Mouse (Mus musculus) gonadal fat pad, adult 2 months (tissue): Measurements from ENCODE around the gene Nhsl1. TPM values are rescaled to one million over a fixed set of nuclear protein-coding genes. Genes with fewer than 3 reads are reported as not detected.

ENCODE experiments used
- DNase-seq: peaks from one replicate; pipeline ENCODE4 v3.0.0-alpha.2; 2012; ENCODE audit warnings: low read depth
- polyA plus RNA-seq: library from polyadenylated mRNA; depleted of rRNA; stranded (reverse); fragments of >200 nt; gene quantifications from 2 replicates; pipeline ENCODE4 v1.2.3, GENCODE M21; 2012

Gene Nhsl1
- polyA plus RNA-seq, 1 experiment = 24.2 TPM

GRCm38 (mm10) chr10:18483658-18484057 lies 164.9 kb downstream of the Nhsl1 start:
- DNase-seq = no peak

DNA sequence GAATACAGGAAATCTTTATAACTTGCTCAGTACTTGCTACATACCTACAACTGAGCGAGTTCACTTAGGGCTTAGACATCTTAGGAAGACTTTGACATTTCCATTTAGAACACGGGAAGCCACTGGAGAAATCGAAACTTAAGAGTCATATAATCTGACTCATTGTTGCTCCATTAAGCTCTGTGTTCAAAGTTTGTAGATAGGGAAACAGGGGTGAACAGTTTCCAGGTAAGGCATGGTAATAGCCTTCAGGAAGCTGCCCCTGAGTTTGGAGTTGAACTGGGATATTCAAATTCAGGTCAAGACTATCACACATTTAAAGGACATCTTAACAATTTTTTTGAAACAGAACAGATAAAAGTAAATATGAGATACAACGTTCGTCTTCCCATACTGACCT lies 165.9 kb downstream of the Nhsl1 start:
- no peak for DNase-seq

GRCm38 (mm10) chr10:18488239-18488803 lies 169.5 kb downstream of the Nhsl1 start:
- no peak for DNase-seq

DNA sequence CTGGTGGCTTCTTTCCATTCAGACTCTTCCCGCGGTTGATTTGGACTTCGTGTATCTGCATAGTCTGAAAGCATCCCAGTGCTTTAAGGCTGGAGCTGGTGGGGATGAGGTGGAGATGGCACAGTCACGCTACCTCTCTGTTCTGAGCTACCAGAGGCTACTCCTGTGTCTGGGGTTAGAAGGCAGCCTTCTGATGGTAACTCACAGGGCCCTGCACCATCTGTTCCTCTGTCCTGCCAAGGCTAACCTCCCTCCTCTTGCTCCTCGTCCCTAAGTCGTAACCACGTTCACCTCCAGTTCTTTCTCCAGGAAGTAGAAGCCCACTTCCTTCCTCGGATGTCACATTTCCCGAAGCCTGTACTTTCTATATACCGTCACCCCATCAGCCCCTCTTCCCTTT lies 171.2 kb downstream of the Nhsl1 start:
- no peak for DNase-seq

DNA sequence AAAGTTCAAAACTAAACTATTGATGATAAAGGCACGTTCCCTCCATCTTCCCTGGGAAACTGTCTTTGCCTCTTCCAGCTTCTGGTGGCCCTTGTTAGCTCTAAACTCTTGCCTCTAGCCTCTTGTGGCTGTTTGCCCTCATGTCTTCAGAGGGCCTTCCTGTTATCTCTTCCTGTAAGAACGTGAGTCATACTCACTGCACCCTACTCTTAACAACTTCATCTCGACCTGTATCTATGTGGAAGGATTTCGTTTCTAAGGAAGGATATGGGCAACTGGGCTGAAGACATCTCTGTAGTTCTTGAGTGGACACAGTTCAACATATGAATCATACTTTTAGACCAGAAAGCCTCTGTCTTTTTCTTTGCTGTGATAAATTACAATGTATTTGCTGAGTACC lies 173.2 kb downstream of the Nhsl1 start:
- no peak for DNase-seq

- no peak for DNase-seq
Measured at GRCm38 (mm10) chr10:18493010-18493894, 174.5 kb downstream of the Nhsl1 start.

DNA sequence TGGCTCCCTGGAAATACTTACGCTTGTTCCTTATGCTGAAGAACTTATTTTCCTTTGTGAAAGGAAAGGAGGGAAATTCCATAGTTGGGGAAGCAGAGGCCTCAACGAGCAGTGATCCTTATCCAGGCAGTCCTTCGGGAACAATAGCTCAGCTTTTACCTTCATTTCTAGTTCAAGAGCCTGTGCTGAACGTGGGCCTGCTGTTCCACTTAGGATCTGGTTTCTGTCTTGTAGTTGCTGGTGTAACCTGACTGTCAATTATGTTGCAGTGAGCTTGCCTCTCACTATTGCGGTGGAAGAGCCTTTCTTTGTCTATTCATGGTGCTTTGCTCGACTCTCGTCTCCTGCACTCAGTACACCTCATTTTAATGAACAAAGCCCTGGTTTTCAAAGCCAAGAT lies 175.5 kb downstream of the Nhsl1 start:
- no peak for DNase-seq

GRCm38 (mm10) chr10:18497066-18497465 lies 178.3 kb downstream of the Nhsl1 start:
- no peak for DNase-seq

DNA sequence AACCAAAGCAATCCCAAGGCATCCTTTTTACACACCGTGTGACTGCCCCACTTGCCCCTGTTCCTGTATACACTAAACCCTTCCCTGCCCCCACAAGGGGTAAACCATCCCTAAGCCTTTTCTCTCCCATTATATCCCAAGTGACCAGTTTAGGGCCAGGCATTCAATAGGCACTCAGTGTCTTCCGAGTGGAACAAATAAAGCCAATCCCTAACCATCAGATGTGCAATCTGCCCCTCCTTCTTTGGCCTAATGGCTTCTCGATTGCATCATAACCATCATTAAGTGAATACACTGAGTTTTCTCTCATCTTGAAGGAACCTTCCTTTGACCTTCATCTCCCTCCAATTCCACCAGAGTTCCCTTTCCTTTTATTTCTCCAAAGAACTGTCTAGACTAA lies 183.2 kb downstream of the Nhsl1 start:
- no peak for DNase-seq

DNA sequence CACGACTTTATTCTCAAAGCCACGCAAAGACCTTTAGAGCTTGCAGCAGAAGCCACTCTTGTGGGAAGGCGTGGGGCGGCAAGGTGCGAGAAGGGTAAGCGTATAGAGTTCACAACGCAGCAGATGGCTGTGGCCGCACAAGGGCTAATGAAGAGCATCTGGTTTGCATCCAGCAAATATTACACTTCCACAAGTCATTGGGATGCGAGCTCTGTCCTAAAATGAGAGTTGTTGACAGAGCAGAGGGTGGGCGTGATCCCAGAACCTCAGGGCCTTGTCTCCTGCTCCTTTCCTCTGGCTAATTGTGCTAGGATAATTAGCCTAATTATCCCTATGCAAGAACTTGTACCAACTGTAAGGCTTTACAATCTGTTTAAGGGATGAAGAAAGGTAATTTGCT lies 186.9 kb downstream of the Nhsl1 start:
- no peak for DNase-seq

DNA sequence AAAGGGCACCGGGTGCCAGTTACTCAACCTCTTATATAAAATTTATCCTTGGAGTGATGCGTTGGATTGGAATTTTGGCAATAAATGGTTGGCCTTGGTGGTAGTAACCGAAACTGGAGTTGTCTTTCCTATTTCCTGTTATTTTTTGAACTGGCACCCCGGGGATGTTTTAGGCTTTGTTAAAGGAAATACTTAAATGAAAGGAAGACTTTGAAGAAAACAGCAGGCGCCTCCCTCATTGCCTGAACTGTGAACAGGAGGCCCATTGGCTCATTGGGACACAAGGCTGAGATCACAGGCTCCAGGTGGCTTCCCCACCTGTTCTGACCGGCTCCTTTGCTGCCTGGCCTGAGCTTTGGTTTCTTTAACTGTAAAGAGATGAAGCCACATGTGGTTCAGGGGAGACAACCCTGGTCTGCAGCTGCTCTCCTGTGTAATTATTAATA lies 187.7 kb downstream of the Nhsl1 start:
- DNase-seq = peak; percentile 61

DNA sequence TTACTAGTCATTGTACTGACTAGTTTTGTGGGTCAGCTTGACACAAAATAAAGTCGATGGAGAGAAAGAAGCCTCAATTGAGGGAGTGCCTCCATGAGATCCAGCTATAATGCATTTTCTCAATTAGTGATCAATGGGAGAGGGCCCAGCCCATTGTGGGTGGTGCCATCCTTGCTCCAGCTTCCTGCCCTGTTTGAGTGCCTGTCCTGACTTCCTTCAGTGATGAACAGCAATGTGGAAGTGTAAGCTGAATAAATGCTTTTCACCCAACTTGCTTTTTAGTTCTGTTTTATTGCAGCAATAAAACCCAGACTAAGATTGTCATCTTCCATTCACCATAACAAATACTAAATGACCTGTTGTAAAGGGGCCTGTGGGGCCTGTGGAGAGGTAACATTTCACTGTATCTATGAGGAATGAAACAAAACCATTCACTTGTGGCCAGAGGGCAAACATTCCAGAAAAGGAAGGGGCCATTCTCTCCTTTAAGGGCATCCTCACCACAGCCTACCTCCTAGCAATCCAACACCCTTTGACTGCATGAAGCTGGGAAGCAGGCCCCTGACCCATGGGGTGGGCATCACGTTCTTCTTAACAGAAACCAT lies 189.2 kb downstream of the Nhsl1 start:
- no peak for DNase-seq

GRCm38 (mm10) chr10:18508586-18508985 lies 189.8 kb downstream of the Nhsl1 start:
- no peak for DNase-seq

GRCm38 (mm10) chr10:18510663-18511062 lies 191.9 kb downstream of the Nhsl1 start:
- DNase-seq = peak; percentile 70

DNA sequence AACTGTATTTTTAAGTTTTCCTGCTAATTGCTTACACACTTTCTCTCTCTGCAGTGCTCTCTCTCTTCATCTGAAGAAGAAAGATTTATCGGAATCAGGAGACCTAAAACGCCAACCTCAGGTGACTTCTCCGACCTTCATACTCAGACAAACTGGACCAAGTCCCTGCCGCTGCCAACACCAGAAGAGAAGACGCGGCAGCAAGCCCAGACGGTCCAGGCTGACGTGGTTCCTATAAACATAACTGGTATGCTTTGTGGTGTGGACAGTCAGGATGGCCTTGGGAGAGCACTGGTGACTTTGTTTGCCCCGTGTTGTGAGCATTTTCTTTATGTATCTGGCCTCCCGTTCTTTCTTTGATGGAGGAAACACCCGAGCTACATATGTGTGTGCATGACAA lies 192.7 kb downstream of the Nhsl1 start:
- no peak for DNase-seq

GRCm38 (mm10) chr10:18522556-18522955 lies 203.8 kb downstream of the Nhsl1 start:
- no peak for DNase-seq

- no peak for DNase-seq
Measured at GRCm38 (mm10) chr10:18525311-18525710, 206.5 kb downstream of the Nhsl1 start.

GRCm38 (mm10) chr10:18525726-18526125 lies 206.9 kb downstream of the Nhsl1 start:
- DNase-seq = no peak

DNA sequence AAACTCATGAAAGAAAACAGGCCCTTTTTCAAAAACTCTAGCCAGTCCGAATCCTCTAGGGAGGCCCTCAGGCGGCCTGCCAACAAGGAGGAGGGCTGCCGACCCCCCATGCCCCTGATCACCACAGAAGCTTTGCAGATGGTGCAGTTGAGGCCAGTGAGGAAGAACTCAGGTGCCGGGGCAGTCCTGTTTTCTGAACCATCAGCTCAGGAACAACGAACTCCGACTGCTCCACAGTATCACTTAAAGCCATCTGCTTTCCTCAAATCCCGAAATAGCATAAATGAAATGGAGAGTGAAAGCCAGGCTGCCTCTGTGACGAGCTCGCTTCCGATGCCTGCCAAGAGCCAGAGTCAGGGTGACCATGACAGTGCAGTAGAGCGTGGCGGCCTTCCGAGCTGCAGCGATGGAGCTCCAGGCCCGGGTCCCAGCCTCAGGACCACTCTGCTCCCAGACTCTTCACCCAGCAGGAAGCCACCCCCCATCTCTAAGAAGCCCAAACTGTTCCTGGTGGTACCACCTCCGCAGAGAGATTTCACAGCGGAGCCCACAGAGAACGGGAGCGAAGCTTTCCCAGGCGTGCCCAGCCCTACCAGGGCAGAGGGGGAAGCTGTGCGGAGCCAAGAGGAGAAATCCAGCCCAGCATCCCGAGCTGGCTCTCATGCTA lies 207.5 kb downstream of the Nhsl1 start:
- DNase-seq = no peak

DNA sequence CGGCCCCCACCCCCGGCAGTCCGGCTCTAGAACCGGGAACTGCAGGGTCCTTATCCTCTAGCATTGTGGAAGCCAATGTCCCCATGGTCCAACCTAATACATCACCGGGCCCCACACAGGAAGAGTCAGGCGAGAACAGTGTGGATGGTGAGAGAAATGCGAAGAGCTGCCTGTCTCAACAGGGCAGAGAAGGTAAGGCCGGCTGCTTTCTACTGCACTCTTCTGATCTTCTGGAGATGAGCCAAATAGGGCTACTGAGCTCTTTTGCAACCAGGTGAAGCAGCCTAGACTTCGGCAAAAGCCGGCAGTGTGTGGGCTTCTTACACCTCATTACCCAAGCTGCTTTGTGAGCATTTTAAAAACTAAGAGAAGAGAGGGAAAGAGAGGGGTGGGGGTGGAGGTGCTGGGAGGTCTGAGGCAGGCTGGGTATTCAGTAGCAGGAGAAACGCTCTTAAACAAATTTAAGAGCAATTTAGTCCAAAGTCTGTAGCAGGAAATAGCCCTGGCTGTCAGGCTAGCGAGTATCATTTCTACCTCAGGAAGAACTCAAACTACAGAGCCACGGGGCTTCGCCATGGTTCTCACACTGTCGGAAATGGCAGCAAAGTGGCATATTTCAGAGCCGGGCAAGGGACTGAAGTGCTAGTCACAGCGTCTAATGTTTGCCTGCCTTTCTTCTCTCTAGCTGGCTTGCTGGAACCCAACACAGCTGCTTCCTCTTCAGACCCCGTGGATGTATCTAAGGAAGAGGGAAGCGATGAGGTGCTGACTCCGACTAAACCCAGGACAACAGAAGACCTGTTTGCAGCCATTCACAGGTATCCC lies 208.3 kb downstream of the Nhsl1 start:
- DNase-seq = no peak

DNA sequence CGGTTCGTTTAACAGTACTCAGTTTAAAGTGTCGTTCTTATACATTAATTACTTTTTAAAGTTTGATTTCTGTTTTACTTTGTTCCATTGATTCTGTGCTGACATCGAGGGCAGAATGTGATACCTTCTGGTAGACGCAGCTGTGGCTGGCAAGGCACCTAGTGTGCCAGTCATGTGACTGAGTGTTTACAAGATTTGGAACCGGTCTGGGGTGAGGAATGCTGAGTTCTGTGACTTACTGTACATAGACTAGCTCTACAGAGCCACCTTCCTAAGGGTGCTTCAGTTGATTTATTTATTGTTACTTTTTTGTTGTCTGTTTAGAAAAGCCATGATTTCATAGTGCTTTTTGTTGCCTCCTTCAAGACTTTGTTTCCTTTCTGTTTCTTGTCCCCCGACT lies 209.0 kb downstream of the Nhsl1 start:
- DNase-seq = no peak

DNA sequence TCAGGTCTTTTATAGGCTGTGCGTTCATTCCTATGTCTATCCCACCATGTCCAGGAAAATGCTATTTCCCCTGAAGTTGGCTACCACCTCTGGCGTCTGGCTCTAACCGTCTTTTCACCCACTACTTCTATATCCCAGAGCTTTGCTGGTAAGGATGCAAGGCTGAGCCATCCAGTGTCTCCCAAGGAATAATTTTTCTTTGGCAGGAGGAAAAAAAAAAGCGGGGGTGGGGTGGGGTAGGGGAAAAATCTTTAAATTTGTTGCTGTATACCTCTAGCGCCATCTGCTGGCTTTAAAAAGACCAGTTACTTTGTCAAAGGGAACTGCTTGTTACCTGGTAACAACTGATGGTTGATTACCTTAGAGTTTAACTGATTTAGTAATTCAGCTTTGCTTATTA lies 209.7 kb downstream of the Nhsl1 start:
- DNase-seq = no peak
